Mouse (Mus musculus): ENCODE results near the gene Ifnar1. TPM values are rescaled to one million over a fixed set of nuclear protein-coding genes. Genes with fewer than 3 reads are reported as not detected.

The Ifnar1 gene
- total RNA-seq (2023) = 156 to 189 TPM (median 162 TPM) in 4 replicates

GRCm38 (mm10) chr16:91484808-91485700 lies at the start of gene Ifnar1:
TSS of gene Ifnar1 (plus strand) at chr16:91485238.

DNA sequence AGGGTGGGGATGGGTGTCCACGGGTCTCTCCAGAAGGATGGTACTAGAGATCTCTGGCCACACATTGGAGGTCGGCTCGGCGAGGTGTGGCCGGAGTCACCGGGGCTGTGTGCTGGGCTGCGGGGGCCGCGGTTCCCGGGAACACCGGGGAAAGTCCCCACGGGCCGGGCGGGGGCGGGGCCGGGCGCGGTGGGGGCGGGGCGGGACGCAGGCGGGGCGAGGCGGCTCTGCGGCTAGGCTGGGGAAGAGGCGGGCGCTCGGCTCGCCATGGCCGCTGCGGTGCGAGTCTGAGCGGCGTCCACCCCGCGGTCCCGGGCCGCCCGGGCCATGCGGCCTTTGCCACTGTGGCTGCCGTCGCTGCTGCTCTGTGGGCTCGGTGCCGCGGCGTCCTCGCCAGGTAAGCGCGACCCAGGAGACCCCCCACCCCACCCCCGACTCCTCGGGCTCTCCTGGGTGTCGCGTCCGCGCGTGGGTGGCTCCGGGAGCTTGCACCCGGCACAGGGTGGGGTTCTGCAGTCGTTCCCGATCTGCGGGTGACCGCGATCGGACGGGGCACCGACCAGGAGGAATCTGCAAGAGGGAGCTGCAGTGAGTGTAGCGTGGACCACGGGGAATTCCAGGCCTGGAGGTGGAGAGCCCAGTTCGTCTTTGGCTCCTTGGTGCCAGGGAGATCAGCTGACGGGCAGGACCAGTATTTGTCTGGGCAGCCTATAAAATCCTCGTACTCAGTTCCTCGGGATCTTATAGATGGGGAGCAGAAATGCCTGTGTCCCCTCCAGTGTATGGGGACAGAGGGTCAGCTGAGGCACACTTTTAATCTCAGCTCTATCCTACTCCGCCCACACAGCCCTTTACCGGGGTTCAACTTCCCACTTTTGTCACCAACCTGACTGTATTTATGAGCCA lies 62.1 kb downstream of the Ifnar1 start, which contains the start of gene Ifngr2:
Ifngr2 (plus strand) TSS at position 237 of the 906 bp plus-strand sequence.

Other genes with a start within 250 kb of the Ifnar1 start
- not detected in 4 replicates for gene Olig1, start 215.5 kb upstream of the Ifnar1 start, total RNA-seq (2023)
- 46.9 to 59.1 TPM (median 47.7 TPM) in 4 replicates for gene Ifnar2, start 112.5 kb upstream of the Ifnar1 start, total RNA-seq (2023)
- not detected in 4 replicates for gene Gm21970, start 93.5 kb upstream of the Ifnar1 start, total RNA-seq (2023)
- gene Il10rb, start 79.1 kb upstream of the Ifnar1 start, total RNA-seq (2023) = 88.9 to 102 TPM (median 91.6 TPM) in 4 replicates
- gene Ifngr2, start 61.8 kb downstream of the Ifnar1 start, total RNA-seq (2023) = 49.6 to 55.0 TPM (median 52.8 TPM) in 4 replicates
- 33.6 to 37.2 TPM (median 36.6 TPM) in 4 replicates for gene Tmem50b, start 112.6 kb downstream of the Ifnar1 start, total RNA-seq (2023)
- 0.46 to 1.8 TPM (median 0.83 TPM) in 4 replicates for gene Dnajc28, start 133.8 kb downstream of the Ifnar1 start, total RNA-seq (2023)
- gene Gart, start 161.7 kb downstream of the Ifnar1 start, total RNA-seq (2023) = 60.8 to 87.7 TPM (median 77.5 TPM) in 4 replicates
- 535 to 566 TPM (median 560 TPM) in 4 replicates for gene Son, start 162.3 kb downstream of the Ifnar1 start, total RNA-seq (2023)
- 79.3 to 88.8 TPM (median 83.8 TPM) in 4 replicates for gene Donson, start 203.5 kb downstream of the Ifnar1 start, total RNA-seq (2023)
- gene Cryzl1, start 243.7 kb downstream of the Ifnar1 start, total RNA-seq (2023) = 39.3 to 53.5 TPM (median 49.0 TPM) in 4 replicates
- gene Itsn1, start 244.0 kb downstream of the Ifnar1 start, total RNA-seq (2023) = 17.6 to 29.5 TPM (median 25.7 TPM) in 4 replicates

Data from B cell, adult 62 days (primary cell).